Mouse (Mus musculus): ENCODE data around the gene Sox13.

DNA sequence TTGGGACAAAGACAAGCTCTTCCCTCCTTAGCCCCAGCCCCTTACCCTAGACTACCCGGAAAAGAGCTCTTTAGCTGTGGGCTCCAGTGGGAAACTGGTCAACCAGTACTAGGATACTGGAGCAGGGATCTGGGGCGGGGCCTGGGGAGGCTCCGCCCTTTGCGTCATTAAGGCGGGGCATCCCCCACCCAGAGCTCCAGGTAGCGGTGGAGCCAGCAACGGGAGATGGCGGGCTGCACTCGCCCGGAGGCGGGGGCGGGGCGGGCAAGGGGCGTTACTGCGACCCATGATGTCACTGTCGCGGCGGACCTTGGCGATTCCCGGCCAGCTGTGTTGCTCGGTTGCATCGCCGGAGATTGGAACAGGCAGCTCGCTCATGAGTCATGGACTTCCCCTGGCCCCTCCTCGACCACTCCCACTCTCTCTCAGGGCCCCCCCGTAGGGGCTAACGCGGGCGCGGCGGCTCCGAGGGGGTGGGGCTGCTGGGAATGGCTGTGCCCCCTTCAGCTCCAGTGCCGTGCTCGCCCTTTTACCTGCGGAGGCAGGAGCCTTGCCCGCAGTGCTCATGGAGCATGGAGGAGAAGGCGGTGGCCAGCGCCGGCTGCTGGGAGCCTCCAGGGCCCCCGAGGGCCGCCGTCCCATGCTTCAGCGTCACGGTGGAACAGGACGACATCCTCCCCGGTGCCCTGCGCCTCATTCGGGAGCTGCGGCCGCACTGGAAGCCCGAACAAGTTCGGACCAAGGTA lies 60.7 kb downstream of the Sox13 start, which contains the start of gene Etnk2:
- no peak for TF ChIP-seq CTCF (conservative IDR thresholded peaks at IDR 0.05; ENCODE audit: low read length)
- TF ChIP-seq POU5F1 (IDR thresholded peaks at IDR 0.05; ENCODE audit: borderline replicate concordance, low read length), result no peak
- TF ChIP-seq NANOG (IDR thresholded peaks at IDR 0.05; ENCODE audit: borderline replicate concordance, low read length), result no peak

Measured in E14TG2a.4 (cell line).